Mouse (Mus musculus): ENCODE data around the gene Thra.

GRCm38 (mm10) chr11:98804605-98805004 is 64.2 kb downstream of the Thra start, which contains the start of gene Casc3:
- TF ChIP-seq CTCF (IDR thresholded peaks at IDR 0.05; ENCODE audit: control insufficient read depth, insufficient read depth, insufficient read length) (no peak), MAX (IDR thresholded peaks at IDR 0.05) (no peak), USF1 (IDR thresholded peaks at IDR 0.05; ENCODE audit: low read depth) (no peak)
